Mouse (Mus musculus): ENCODE measurements at regions not wholly inside any gene's neighbourhood (a gene's known extent, or its start where the extent isn't known, plus 50 kb on each side); places are given as distances from the start of the nearest gene placed in this dataset.

DNA sequence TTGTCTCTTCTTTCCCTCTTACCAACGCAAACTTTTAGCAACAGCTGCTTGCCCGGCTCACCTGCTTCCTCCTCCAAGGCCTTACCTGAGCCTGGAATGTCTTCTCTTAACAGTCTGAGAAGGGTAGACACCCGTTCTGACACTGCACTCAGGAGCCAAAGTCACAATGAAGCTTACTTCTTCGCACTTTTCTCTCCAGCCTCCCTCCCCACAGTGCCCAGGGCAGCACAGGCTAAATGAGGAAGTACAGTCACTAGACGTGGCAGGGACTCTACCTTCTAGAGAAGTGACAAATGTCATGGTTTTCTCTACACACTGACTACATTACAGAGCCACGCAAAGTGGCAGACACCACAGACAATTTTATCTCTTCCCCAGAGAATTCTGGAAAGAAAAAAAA, 155.4 kb downstream of the Cartpt start:
- no peaks in the 10 kb centered on the region; the same call in 1 of the 2 replicates for H3K4me1 ChIP-seq (ENCODE audit: control insufficient read depth, insufficient read depth, low read length)
- no peak overlapping the region for H3K27ac ChIP-seq (ENCODE audit: insufficient read depth, low read length)
- no peak overlapping the region for H3K4me3 ChIP-seq (ENCODE audit: insufficient read depth, low read length)
- no peak for TF ChIP-seq CTCF (IDR thresholded peaks at IDR 0.05; ENCODE audit: extremely low read depth, insufficient read depth, low read length)
- TF ChIP-seq POLR2A (IDR thresholded peaks at IDR 0.05; ENCODE audit: extremely low read depth, insufficient read depth, low read length): no peak

- no peak for TF ChIP-seq POLR2A (IDR thresholded peaks at IDR 0.05; ENCODE audit: extremely low read depth, insufficient read depth, low read length)
- no peak for TF ChIP-seq CTCF (IDR thresholded peaks at IDR 0.05; ENCODE audit: extremely low read depth, insufficient read depth, low read length)
- Histone ChIP-seq H3K4me1 (ENCODE audit: control insufficient read depth, insufficient read depth, low read length) (no peaks in the 10 kb centered on the region; the same call in 1 of the 2 replicates), H3K27ac (ENCODE audit: insufficient read depth, low read length) (no peak overlapping the region), H3K4me3 (ENCODE audit: insufficient read depth, low read length) (no peak overlapping the region)
Measured at GRCm38 (mm10) chr13:99744790-99745120, 156.1 kb downstream of the Cartpt start.

DNA sequence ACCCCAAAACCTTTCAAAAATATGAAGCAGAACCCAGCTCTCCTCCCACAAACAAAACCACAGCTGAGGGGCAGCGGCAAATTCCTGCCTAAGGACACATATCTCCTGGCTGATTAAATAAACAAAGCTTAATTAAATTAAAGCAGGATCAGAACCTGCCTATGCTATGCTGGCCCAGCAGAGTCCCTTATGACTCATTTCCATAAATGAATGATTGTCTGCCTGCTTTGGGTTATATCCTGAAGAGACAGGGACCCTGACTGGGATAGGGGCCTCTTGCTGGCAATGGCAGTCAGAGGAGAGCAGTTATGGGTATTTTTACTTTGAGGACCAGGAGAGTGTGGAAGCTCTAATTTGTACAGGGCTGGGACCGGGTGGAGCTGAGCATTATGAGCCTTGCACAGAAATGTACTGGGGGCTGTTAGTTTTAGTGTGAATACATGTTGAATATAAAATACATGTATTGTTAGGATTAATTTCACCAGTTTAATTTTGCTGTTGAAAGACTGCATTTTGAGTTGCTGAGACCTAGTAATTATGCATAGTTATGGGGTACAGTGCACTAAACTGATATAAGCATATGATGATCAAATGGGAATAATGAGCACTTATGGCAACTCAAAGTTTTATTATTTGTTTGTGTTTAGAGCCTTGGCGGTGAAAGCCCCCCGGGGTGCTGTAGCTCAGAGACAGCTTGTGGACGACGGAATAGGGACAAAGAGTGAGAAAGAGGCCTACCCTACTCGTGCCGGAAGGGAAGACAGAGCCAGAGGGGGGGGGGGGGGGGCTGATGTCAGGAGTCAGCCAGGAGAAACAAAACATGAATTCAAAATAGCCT, 156.7 kb downstream of the Cartpt start:
- Histone ChIP-seq H3K4me1 (ENCODE audit: control insufficient read depth, insufficient read depth, low read length) (no peaks in the 10 kb centered on the region), H3K27ac (ENCODE audit: insufficient read depth, low read length) (no peak overlapping the region), H3K4me3 (ENCODE audit: insufficient read depth, low read length) (no peak overlapping the region)
- TF ChIP-seq POLR2A (IDR thresholded peaks at IDR 0.05; ENCODE audit: extremely low read depth, insufficient read depth, low read length): no peak
- no peak for TF ChIP-seq CTCF (IDR thresholded peaks at IDR 0.05; ENCODE audit: extremely low read depth, insufficient read depth, low read length)

DNA sequence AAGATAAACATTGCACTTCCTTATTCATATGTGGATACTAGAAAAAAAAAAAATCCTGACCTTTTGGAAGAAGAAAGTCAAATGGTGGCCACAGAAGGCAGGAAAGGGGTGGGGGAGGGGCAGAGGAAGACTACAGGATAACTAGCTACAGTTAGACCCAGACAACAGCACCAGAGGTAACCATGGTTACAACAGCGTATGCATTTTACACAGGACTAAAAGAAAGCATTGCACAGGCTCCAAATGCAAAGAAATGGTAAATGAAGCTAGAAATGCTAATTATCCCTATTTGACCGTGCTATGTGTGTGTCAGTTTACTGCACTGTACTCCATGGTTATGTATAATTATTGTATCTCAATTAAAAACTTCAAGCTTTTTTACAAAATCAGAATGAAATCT, 158.4 kb downstream of the Cartpt start:
- Histone ChIP-seq H3K4me3 (ENCODE audit: insufficient read depth, low read length) (no peak overlapping the region), H3K27ac (ENCODE audit: insufficient read depth, low read length) (no peak overlapping the region), H3K4me1 (ENCODE audit: control insufficient read depth, insufficient read depth, low read length) (peaks cover under 1% of the 10 kb centered on the region; the same call in 1 of the 2 replicates)
- no peak for TF ChIP-seq POLR2A (IDR thresholded peaks at IDR 0.05; ENCODE audit: extremely low read depth, insufficient read depth, low read length)
- no peak for TF ChIP-seq CTCF (IDR thresholded peaks at IDR 0.05; ENCODE audit: extremely low read depth, insufficient read depth, low read length)

- TF ChIP-seq POLR2A (IDR thresholded peaks at IDR 0.05; ENCODE audit: extremely low read depth, insufficient read depth, low read length) (no peak), CTCF (IDR thresholded peaks at IDR 0.05; ENCODE audit: extremely low read depth, insufficient read depth, low read length) (no peak)
- no peak overlapping the region for H3K27ac ChIP-seq (ENCODE audit: insufficient read depth, low read length)
Measured at GRCm38 (mm10) chr13:99741981-99742380, 158.9 kb downstream of the Cartpt start.

GRCm38 (mm10) chr13:99739420-99739819, 161.5 kb downstream of the Cartpt start:
- Histone ChIP-seq H3K4me3 (ENCODE audit: insufficient read depth, low read length) (no peak overlapping the region), H3K27ac (ENCODE audit: insufficient read depth, low read length) (no peak overlapping the region), H3K4me1 (ENCODE audit: control insufficient read depth, insufficient read depth, low read length) (peaks cover 3% of the 10 kb centered on the region; the same call in 1 of the 2 replicates)
- TF ChIP-seq CTCF (IDR thresholded peaks at IDR 0.05; ENCODE audit: extremely low read depth, insufficient read depth, low read length): no peak

More at GRCm38 (mm10) chr13:99741981-99742380, 158.9 kb downstream of the Cartpt start:
- Histone ChIP-seq H3K4me1 (ENCODE audit: control insufficient read depth, insufficient read depth, low read length) (peaks cover 3% of the 10 kb centered on the region; the same call in 1 of the 2 replicates), H3K4me3 (ENCODE audit: insufficient read depth, low read length) (no peak overlapping the region)

- Histone ChIP-seq H3K4me3 (ENCODE audit: insufficient read depth, low read length) (no peak overlapping the region), H3K27ac (ENCODE audit: insufficient read depth, low read length) (no peak overlapping the region), H3K4me1 (ENCODE audit: control insufficient read depth, insufficient read depth, low read length) (peaks cover 3% of the 10 kb centered on the region; the same call in 1 of the 2 replicates)
- TF ChIP-seq POLR2A (IDR thresholded peaks at IDR 0.05; ENCODE audit: extremely low read depth, insufficient read depth, low read length) (no peak), CTCF (IDR thresholded peaks at IDR 0.05; ENCODE audit: extremely low read depth, insufficient read depth, low read length) (no peak)
Measured at GRCm38 (mm10) chr13:99737271-99737670, 163.6 kb downstream of the Cartpt start.

DNA sequence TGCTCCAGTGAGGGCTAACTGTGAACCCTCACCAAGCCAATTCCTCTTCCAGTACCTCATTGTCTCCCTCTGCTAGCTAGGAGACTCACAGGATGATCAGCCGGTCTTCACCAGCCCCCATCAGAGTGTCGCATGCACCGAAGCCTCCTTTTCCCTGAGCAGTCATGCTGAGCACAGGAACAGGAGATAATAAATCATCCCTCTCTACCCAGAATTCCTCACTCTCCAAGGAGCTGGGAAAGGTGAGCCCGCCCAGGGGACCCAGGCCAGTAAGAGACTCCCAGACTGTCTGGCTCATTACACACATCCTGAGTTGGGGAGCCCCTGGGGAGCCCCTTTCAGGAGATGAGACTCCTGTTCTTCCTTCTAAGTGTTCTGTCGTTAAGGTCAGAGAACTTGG, 171.7 kb downstream of the Cartpt start:
- TF ChIP-seq CTCF (IDR thresholded peaks at IDR 0.05; ENCODE audit: extremely low read depth, insufficient read depth, low read length): no peak
- no peak for TF ChIP-seq POLR2A (IDR thresholded peaks at IDR 0.05; ENCODE audit: extremely low read depth, insufficient read depth, low read length)
- H3K4me1 ChIP-seq (ENCODE audit: control insufficient read depth, insufficient read depth, low read length): no peaks in the 10 kb centered on the region
- no peak overlapping the region for H3K27ac ChIP-seq (ENCODE audit: insufficient read depth, low read length)
- H3K4me3 ChIP-seq (ENCODE audit: insufficient read depth, low read length): no peak overlapping the region

DNA sequence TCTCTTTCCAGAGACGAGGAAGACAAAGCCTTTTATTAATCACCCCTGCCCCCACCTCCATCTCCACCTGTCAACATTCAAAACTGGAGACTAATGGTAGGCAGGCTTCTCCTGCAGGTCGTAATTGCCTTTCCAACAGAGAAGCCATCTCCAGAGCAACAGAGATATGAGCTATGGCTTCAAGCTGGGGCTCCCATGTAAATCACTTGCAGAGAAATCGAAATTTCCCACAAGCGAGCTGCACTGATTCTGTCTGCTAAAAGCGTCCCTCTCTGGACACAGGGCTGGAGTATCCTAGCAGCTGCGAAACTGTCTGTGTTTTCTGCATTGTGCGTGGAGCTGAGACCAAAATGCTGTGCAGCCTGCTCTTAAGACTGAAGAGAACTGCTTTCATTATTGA, 176.6 kb downstream of the Cartpt start:
- no peak overlapping the region for H3K4me3 ChIP-seq (ENCODE audit: insufficient read depth, low read length)
- no peak overlapping the region for H3K27ac ChIP-seq (ENCODE audit: insufficient read depth, low read length)
- H3K4me1 ChIP-seq (ENCODE audit: control insufficient read depth, insufficient read depth, low read length): no peaks in the 10 kb centered on the region; the same call in 1 of the 2 replicates
- TF ChIP-seq CTCF (IDR thresholded peaks at IDR 0.05; ENCODE audit: extremely low read depth, insufficient read depth, low read length) (no peak), POLR2A (IDR thresholded peaks at IDR 0.05; ENCODE audit: extremely low read depth, insufficient read depth, low read length) (no peak)

All from cortical plate, adult 2 months (tissue).